Mouse (Mus musculus) forebrain, embryonic 14.5 days (tissue): ENCODE data around the gene Scamp5. TPM values are rescaled to one million over a fixed set of nuclear protein-coding genes. Genes with fewer than 3 reads are reported as not detected.

ENCODE experiments used
- ATAC-seq: fragments of 200-750 bp; cut with Nextera tagmentation; 2 replicates; pipeline ENCODE4 v1.8.0; 2017; ENCODE audit warnings: mild to moderate bottlenecking, moderate library complexity
- DNase-seq: peaks from one replicate; pipeline ENCODE4 v3.0.0-alpha.2; 2015; ENCODE audit warnings: low spot score
- H3K27ac ChIP-seq: fragments of 300-500 bp; sonication (generic); 2 replicates; pipeline ENCODE4 v1.5.1; 2014; ENCODE audit warnings: low read depth, mild to moderate bottlenecking, control low read depth, low read length, moderate library complexity
- H3K27me3 ChIP-seq: fragments of 300-500 bp; sonication (generic); replicated peaks from 2 replicates; pipeline ENCODE4 v1.6.1; 2014; ENCODE audit warnings: low read length, control low read depth, mixed read lengths; ENCODE audit not compliant: control insufficient read depth, insufficient read depth
- H3K36me3 ChIP-seq: fragments of 300-500 bp; sonication (generic); 2 replicates; pipeline ENCODE4 v1.6.1; 2014; ENCODE audit warnings: low read length, control low read depth; ENCODE audit not compliant: control insufficient read depth, insufficient read depth
- H3K4me1 ChIP-seq: fragments of 300-500 bp; sonication (generic); 2 replicates; pipeline ENCODE4 v1.6.1; 2014; ENCODE audit warnings: antibody characterized with exemption, low read length, control low read depth; ENCODE audit not compliant: control insufficient read depth, insufficient read depth
- H3K4me2 ChIP-seq: fragments of 300-500 bp; sonication (generic); 2 replicates; pipeline ENCODE4 v1.6.1; 2014; ENCODE audit warnings: mild to moderate bottlenecking, control low read depth, low read length
- H3K4me3 ChIP-seq: fragments of 300-500 bp; sonication (generic); 2 replicates; pipeline ENCODE4 v1.5.1; 2014; ENCODE audit warnings: low read depth, low read length, control low read depth
- H3K9ac ChIP-seq: fragments of 300-500 bp; sonication (generic); 2 replicates; pipeline ENCODE4 v1.6.1; 2014; ENCODE audit warnings: mild to moderate bottlenecking, low read length, control low read depth, moderate library complexity
- H3K9me3 ChIP-seq: fragments of 300-500 bp; sonication (generic); replicated peaks from 2 replicates; pipeline ENCODE4 v1.6.1; 2016; ENCODE audit warnings: low read length, control low read depth, mixed read lengths; ENCODE audit not compliant: control insufficient read depth
- WGBS: fragments of 180-500 bp; shearing (Covaris S2); extraction: QIAGEN DNeasy Blood & Tissue Kit; methylation state at CpG from one replicate; pipeline ENCODE4 v1.1.7; 2014; 5-methylcytosine and 5-hydroxymethylcytosine counted together
- polyA plus RNA-seq: library from polyadenylated mRNA; unstranded; fragments of >200 nt; fragmentation: Nextera tagmentation; extraction: Ambion mirVana; gene quantifications from 2 replicates; pipeline ENCODE4 v1.2.1, GENCODE M21; 2014

Scamp5 gene
- polyA plus RNA-seq, 1 experiment from 2014 or later, result 73.9 TPM

GRCm38 (mm10) chr9:57419521-57420267, 48.2 kb downstream of the Scamp5 start:
- ATAC-seq, result no peak
- Histone ChIP-seq H3K9ac (no peak overlapping the region; the same call in 1 of the 2 replicates), H3K4me2 (no peak overlapping the region), H3K27me3 (no peaks in the 10 kb centered on the region), H3K4me3 (no peak overlapping the region), H3K9me3 (no peaks in the 10 kb centered on the region), H3K4me1 (no peaks in the 10 kb centered on the region), H3K36me3 (0 out of 2 replicates have a peak, but pooled peaks cover 6% of the 10 kb centered on the region), H3K27ac (no peak overlapping the region)
- no peak for DNase-seq
- WGBS, result 88% methylated on average over 16 of the region's 16 CpGs

GRCm38 (mm10) chr9:57417341-57417740, 50.5 kb downstream of the Scamp5 start:
- WGBS, result 91% methylated on average over 8 of the region's 8 CpGs
- no peak for DNase-seq

GRCm38 (mm10) chr9:57407120-57407905, 60.5 kb downstream of the Scamp5 start:
- H3K27ac ChIP-seq, result no peak overlapping the region
- no peak overlapping the region for H3K9ac ChIP-seq
- H3K4me3 ChIP-seq, result no peak overlapping the region
- no peaks in the 10 kb centered on the region for H3K27me3 ChIP-seq
- H3K9me3 ChIP-seq, result no peaks in the 10 kb centered on the region
- no peak overlapping the region for H3K4me2 ChIP-seq
- no peaks in the 10 kb centered on the region for H3K4me1 ChIP-seq
- ATAC-seq, result no peak
- no peak for DNase-seq
- 0 out of 2 replicates have a peak, but pooled peaks cover under 1% of the 10 kb centered on the region for H3K36me3 ChIP-seq
- WGBS, result 95% methylated on average over 9 of the region's 9 CpGs

More at GRCm38 (mm10) chr9:57417341-57417740, 50.5 kb downstream of the Scamp5 start:
- ATAC-seq, result no peak
- no peaks in the 10 kb centered on the region for H3K9me3 ChIP-seq
- H3K27me3 ChIP-seq, result no peaks in the 10 kb centered on the region
- no peak overlapping the region for H3K27ac ChIP-seq
- no peak overlapping the region for H3K4me2 ChIP-seq
- H3K4me1 ChIP-seq, result no peaks in the 10 kb centered on the region
- H3K36me3 ChIP-seq, result 0 out of 2 replicates have a peak, but pooled peaks cover 17% of the 10 kb centered on the region
- no peak overlapping the region for H3K9ac ChIP-seq
- no peak overlapping the region for H3K4me3 ChIP-seq

- H3K27me3 ChIP-seq, result no peaks in the 10 kb centered on the region
- H3K4me3 ChIP-seq, result no peak overlapping the region
- no peak for DNase-seq
- H3K36me3 ChIP-seq, result no peaks in the 10 kb centered on the region
- H3K4me1 ChIP-seq, result no peaks in the 10 kb centered on the region
- H3K9ac ChIP-seq, result no peak overlapping the region
- H3K27ac ChIP-seq, result no peak overlapping the region
- ATAC-seq, result no peak
- H3K4me2 ChIP-seq, result no peak overlapping the region
- 91% methylated on average over 5 of the region's 5 CpGs for WGBS
- no peaks in the 10 kb centered on the region for H3K9me3 ChIP-seq
Observed at GRCm38 (mm10) chr9:57406395-57406794, 61.5 kb downstream of the Scamp5 start.

- H3K4me1 ChIP-seq, result no peaks in the 10 kb centered on the region
- H3K36me3 ChIP-seq, result no peaks in the 10 kb centered on the region
- no peak for ATAC-seq
- no peak overlapping the region for H3K4me2 ChIP-seq
- H3K4me3 ChIP-seq, result no peak overlapping the region
- 0 out of 2 replicates have a peak, but pooled peaks cover 2% of the 10 kb centered on the region for H3K9me3 ChIP-seq
- DNase-seq, result no peak
- no peak overlapping the region for H3K9ac ChIP-seq
- 91% methylated on average over 5 of the region's 5 CpGs for WGBS
- no peak overlapping the region for H3K27ac ChIP-seq
- H3K27me3 ChIP-seq, result no peaks in the 10 kb centered on the region
Observed at GRCm38 (mm10) chr9:57404036-57404435, 63.8 kb downstream of the Scamp5 start.

- no peak for ATAC-seq
Observed at GRCm38 (mm10) chr9:57402318-57403251, 65.3 kb downstream of the Scamp5 start.

GRCm38 (mm10) chr9:57398773-57399172, 69.1 kb downstream of the Scamp5 start:
- no peak overlapping the region for H3K27ac ChIP-seq
- H3K4me1 ChIP-seq, result no peaks in the 10 kb centered on the region
- DNase-seq (no peak), ATAC-seq (no peak)
- 0 out of 2 replicates have a peak, but pooled peaks cover 2% of the 10 kb centered on the region for H3K9me3 ChIP-seq
- H3K36me3 ChIP-seq, result no peaks in the 10 kb centered on the region
- no peak overlapping the region for H3K9ac ChIP-seq
- H3K4me2 ChIP-seq, result no peak overlapping the region
- WGBS, result 88% methylated on average over 2 of the region's 2 CpGs
- no peak overlapping the region for H3K4me3 ChIP-seq
- no peaks in the 10 kb centered on the region for H3K27me3 ChIP-seq

More at GRCm38 (mm10) chr9:57402318-57403251, 65.3 kb downstream of the Scamp5 start:
- Histone ChIP-seq H3K9me3 (0 out of 2 replicates have a peak, but pooled peaks cover 2% of the 10 kb centered on the region), H3K27me3 (no peaks in the 10 kb centered on the region), H3K9ac (no peak overlapping the region), H3K36me3 (no peaks in the 10 kb centered on the region), H3K4me1 (no peaks in the 10 kb centered on the region), H3K27ac (no peak overlapping the region), H3K4me3 (no peak overlapping the region), H3K4me2 (no peak overlapping the region)
- 92% methylated on average over 15 of the region's 15 CpGs for WGBS
- DNase-seq, result no peak

GRCm38 (mm10) chr9:57392892-57393291, 75.0 kb downstream of the Scamp5 start:
- Histone ChIP-seq H3K4me3 (no peak overlapping the region), H3K4me2 (no peak overlapping the region), H3K9me3 (no peaks in the 10 kb centered on the region), H3K27me3 (no peaks in the 10 kb centered on the region), H3K36me3 (no peaks in the 10 kb centered on the region), H3K4me1 (no peaks in the 10 kb centered on the region), H3K9ac (no peak overlapping the region), H3K27ac (no peak overlapping the region)
- WGBS, result 83% methylated on average over 1 of the region's 1 CpGs
- DNase-seq (no peak), ATAC-seq (no peak)
